27 mouse cellular contexts compared by ENCODE assay signal in genomic region chr6:86768938-86769337, GRCm38 (mm10). TPM values are rescaled to one million over a fixed set of nuclear protein-coding genes. Genes with fewer than 3 reads are reported as not detected.
DNase-seq lines count a peak whose midpoint lies in the region; ATAC-seq and TF ChIP-seq lines count a peak whose summit lies in the region.
"Had no signal": no experiment of that assay in that cellular context is flagged by ENCODE, and none has a peak within 500 bp of the region (broad histone marks: within the 10 kb centered on the region; RNA-seq: fewer than 3 reads in every experiment).

No protein-coding gene starts in this region.

- H3K36me3 ChIP-seq in kidney, postnatal 0 days (ENCODE audit: insufficient read depth, low read length), result no peaks in the 10 kb centered on the region
- H3K36me3 ChIP-seq in kidney, adult 2 months (ENCODE audit: control insufficient read depth, insufficient read depth, low read length), result no peaks in the 10 kb centered on the region
- no peaks in the 10 kb centered on the region for H3K36me3 ChIP-seq in midbrain, embryonic 11.5 days (ENCODE audit: control insufficient read depth, insufficient read depth, low read length)
- no peaks in the 10 kb centered on the region for H3K36me3 ChIP-seq in midbrain, embryonic 14.5 days (ENCODE audit: control insufficient read depth, insufficient read depth, low read length)
- H3K36me3 ChIP-seq: embryonic facial prominence, embryonic 13.5 days; heart, embryonic 13.5 days; limb, embryonic 10.5 days; limb, embryonic 15.5 days; midbrain, embryonic 12.5 days; neural tube, embryonic 13.5 days had no signal

- no peaks in the 10 kb centered on the region for H3K9me3 ChIP-seq in kidney, postnatal 0 days (replicated peaks; ENCODE audit: low read length)
- H3K9me3 ChIP-seq in midbrain, embryonic 11.5 days (ENCODE audit: control insufficient read depth, low read length), result no peaks in the 10 kb centered on the region
- H3K9me3 ChIP-seq in midbrain, embryonic 14.5 days (ENCODE audit: control insufficient read depth, low read length), result no peaks in the 10 kb centered on the region
- H3K9me3 ChIP-seq: embryonic facial prominence, embryonic 13.5 days; heart, embryonic 13.5 days; limb, embryonic 10.5 days; limb, embryonic 15.5 days; liver, embryonic 15.5 days; midbrain, embryonic 12.5 days; neural tube, embryonic 13.5 days had no signal

- no peaks in the 10 kb centered on the region for H3K4me1 ChIP-seq in kidney, postnatal 0 days (replicated peaks; ENCODE audit: insufficient read depth, low read length)
- H3K4me1 ChIP-seq in kidney, adult 2 months (ENCODE audit: control insufficient read depth, insufficient read depth, low read length), result peaks cover 9% of the 10 kb centered on the region
- H3K4me1 ChIP-seq in midbrain, embryonic 11.5 days (ENCODE audit: control insufficient read depth, insufficient read depth, low read length), result no peaks in the 10 kb centered on the region
- no peaks in the 10 kb centered on the region for H3K4me1 ChIP-seq in midbrain, embryonic 14.5 days (ENCODE audit: control insufficient read depth, insufficient read depth, low read length)
- H3K4me1 ChIP-seq: embryonic facial prominence, embryonic 13.5 days; heart, embryonic 13.5 days; limb, embryonic 10.5 days; limb, embryonic 15.5 days; midbrain, embryonic 12.5 days; neural tube, embryonic 13.5 days had no signal

- TF ChIP-seq CTCF in kidney, postnatal 0 days (IDR thresholded peaks at IDR 0.05; ENCODE audit: low read depth), result no peak
- no peak for TF ChIP-seq CTCF in kidney, adult 2 months (conservative IDR thresholded peaks at IDR 0.05; ENCODE audit: insufficient read depth, insufficient read length, low read depth, low read length)

- no peaks in the 10 kb centered on the region for H3K27me3 ChIP-seq in kidney, postnatal 0 days (ENCODE audit: insufficient read depth, low read length)
- H3K27me3 ChIP-seq in kidney, adult 2 months (replicated peaks; ENCODE audit: control insufficient read depth, insufficient read depth, low read length), result no peaks in the 10 kb centered on the region
- H3K27me3 ChIP-seq in midbrain, embryonic 11.5 days (ENCODE audit: control insufficient read depth, insufficient read depth, low read length), result no peaks in the 10 kb centered on the region
- H3K27me3 ChIP-seq in midbrain, embryonic 14.5 days (ENCODE audit: control insufficient read depth, insufficient read depth, low read length), result no peaks in the 10 kb centered on the region
- H3K27me3 ChIP-seq: embryonic facial prominence, embryonic 13.5 days; heart, embryonic 13.5 days; limb, embryonic 15.5 days; liver, embryonic 15.5 days; midbrain, embryonic 12.5 days; neural tube, embryonic 13.5 days had no signal

- TF ChIP-seq POLR2A in kidney, adult 2 months (IDR thresholded peaks at IDR 0.05; ENCODE audit: low read depth, low read length), result no peak

- DNase-seq in kidney, postnatal 0 days (ENCODE audit: low spot score), result peak; percentile 10
- DNase-seq in kidney, adult 2 months, result no peak
- DNase-seq in midbrain, embryonic 11.5 days (ENCODE audit: low spot score, missing footprints), result peak; percentile 19
- DNase-seq in midbrain, embryonic 14.5 days, result no peak
- peak; percentile 60 for DNase-seq in lung, postnatal 36 days
- no peak for DNase-seq in cerebellum, postnatal 14 days
- no peak for DNase-seq in cerebellum, postnatal 4 days (ENCODE audit: low spot score in 2 of 2)
- DNase-seq: adrenal gland, postnatal 36 days; cerebellum, adult 2 months; cerebellum, postnatal 36 days; embryo, embryonic 11 days; gastrocnemius, postnatal 10 days; heart, postnatal 10 days; kidney, adult 9 months; layer of hippocampus, postnatal 36 days; right cerebral cortex, postnatal 4 days had no signal

- no peak overlapping the region for H3K9ac ChIP-seq in kidney, postnatal 0 days (ENCODE audit: low read depth, low read length)
- no peak overlapping the region for H3K9ac ChIP-seq in midbrain, embryonic 11.5 days (ENCODE audit: low read length)
- no peak overlapping the region for H3K9ac ChIP-seq in midbrain, embryonic 14.5 days (replicated peaks; ENCODE audit: low read length)
- H3K9ac ChIP-seq: embryonic facial prominence, embryonic 13.5 days; heart, embryonic 13.5 days; hindbrain, embryonic 14.5 days; limb, embryonic 15.5 days; liver, embryonic 15.5 days; midbrain, embryonic 12.5 days; neural tube, embryonic 13.5 days had no signal

- ATAC-seq in kidney, postnatal 0 days (replicated peaks; ENCODE audit: low FRiP score, low read depth), result no peak; the same call in 1 of the 2 replicates
- no peak for ATAC-seq in midbrain, embryonic 11.5 days (ENCODE audit: low FRiP score)
- no peak for ATAC-seq in midbrain, embryonic 14.5 days (ENCODE audit: low FRiP score, low TSS enrichment)
- ATAC-seq: CD4-positive, CD25-positive, alpha-beta regulatory T cell, adult 4 months; forebrain, embryonic 16.5 days had no signal

- 68% methylated on average over 4 of the region's 4 CpGs for WGBS in kidney, postnatal 0 days
- WGBS in kidney, adult 2 months, result 77% methylated on average over 4 of the region's 4 CpGs
- WGBS in midbrain, embryonic 11.5 days, result 87% methylated on average over 4 of the region's 4 CpGs
- 88% methylated on average over 4 of the region's 4 CpGs for WGBS in midbrain, embryonic 14.5 days

- H3K4me2 ChIP-seq in kidney, postnatal 0 days (ENCODE audit: low read length), result no peak overlapping the region
- H3K4me2 ChIP-seq in midbrain, embryonic 11.5 days, result no peak overlapping the region
- no peak overlapping the region for H3K4me2 ChIP-seq in midbrain, embryonic 14.5 days (ENCODE audit: low read length)
- H3K4me2 ChIP-seq: embryonic facial prominence, embryonic 13.5 days; heart, embryonic 13.5 days; hindbrain, embryonic 14.5 days; limb, embryonic 15.5 days; liver, embryonic 15.5 days; midbrain, embryonic 12.5 days; neural tube, embryonic 13.5 days had no signal

- H3K27ac ChIP-seq in kidney, postnatal 0 days, result no peak overlapping the region
- H3K27ac ChIP-seq in kidney, adult 2 months (ENCODE audit: insufficient read depth, low read depth, low read length), result no peak overlapping the region
- H3K27ac ChIP-seq in midbrain, embryonic 11.5 days (ENCODE audit: low read depth, low read length), result no peak overlapping the region
- no peak overlapping the region for H3K27ac ChIP-seq in midbrain, embryonic 14.5 days (replicated peaks; ENCODE audit: low read depth, low read length)
- H3K27ac ChIP-seq: embryonic facial prominence, embryonic 13.5 days; heart, embryonic 13.5 days; hindbrain, embryonic 14.5 days; limb, embryonic 10.5 days; limb, embryonic 15.5 days; liver, embryonic 15.5 days; midbrain, embryonic 12.5 days; neural tube, embryonic 13.5 days had no signal

- H3K4me3 ChIP-seq in kidney, postnatal 0 days (replicated peaks; ENCODE audit: low read depth, low read length), result no peak overlapping the region
- no peak overlapping the region for H3K4me3 ChIP-seq in kidney, adult 2 months (ENCODE audit: insufficient read depth, low read depth, low read length)
- no peak overlapping the region for H3K4me3 ChIP-seq in midbrain, embryonic 11.5 days (ENCODE audit: low read depth, low read length)
- H3K4me3 ChIP-seq in midbrain, embryonic 14.5 days (replicated peaks; ENCODE audit: low read depth, low read length), result no peak overlapping the region
- H3K4me3 ChIP-seq: embryonic facial prominence, embryonic 13.5 days; erythroblast, embryonic 14.5 days; heart, embryonic 13.5 days; limb, embryonic 10.5 days; limb, embryonic 15.5 days; liver, embryonic 15.5 days; midbrain, embryonic 12.5 days; neural tube, embryonic 13.5 days had no signal

RNA-seq across cellular contexts. Expression of gene Anxa4, which starts 24.4 kb away (rescaled TPM):
- polyA plus RNA-seq in kidney, postnatal 0 days (2015; fragmentation: Nextera tagmentation; extraction: Ambion mirVana), result 76.3 and 80.8 TPM in 2 replicates
- polyA plus RNA-seq in kidney, adult 2 months (2012; rRNA removed), result 57.2 and 68.8 TPM in 2 replicates
- polyA plus RNA-seq in midbrain, embryonic 11.5 days (2014; fragmentation: Nextera tagmentation; extraction: Ambion mirVana), result 5.4 and 7.0 TPM in 2 replicates
- polyA plus RNA-seq in midbrain, embryonic 14.5 days (2014; fragmentation: Nextera tagmentation; extraction: Ambion mirVana), result 2.8 and 5.6 TPM in 2 replicates
- polyA plus RNA-seq: erythroblast, embryonic 14.5 days had no signal

RNA-seq across cellular contexts. Expression of gene Gmcl1, which starts 35.8 kb away (rescaled TPM):
- polyA plus RNA-seq in kidney, postnatal 0 days (2015; fragmentation: Nextera tagmentation; extraction: Ambion mirVana), result 25.7 and 28.4 TPM in 2 replicates
- 9.1 and 10.0 TPM in 2 replicates for polyA plus RNA-seq in kidney, adult 2 months (2012; rRNA removed)
- polyA plus RNA-seq in midbrain, embryonic 11.5 days (2014; fragmentation: Nextera tagmentation; extraction: Ambion mirVana), result 42.4 and 46.3 TPM in 2 replicates
- polyA plus RNA-seq in midbrain, embryonic 14.5 days (2014; fragmentation: Nextera tagmentation; extraction: Ambion mirVana), result 32.7 and 38.0 TPM in 2 replicates

Comparison
In these comparisons a context has a peak if more than half of its experiments do, and no peak if none do; other contexts are left out.
1. DNase-seq: peak in kidney, postnatal 0 days (single experiment), midbrain, embryonic 11.5 days (single experiment) and lung, postnatal 36 days (single experiment); none in kidney, adult 2 months (single experiment), midbrain, embryonic 14.5 days (single experiment), cerebellum, postnatal 14 days (0 of 2) and cerebellum, postnatal 4 days (0 of 2).